Mouse (Mus musculus): ENCODE measurements around the gene Nnat. TPM values are rescaled to one million over a fixed set of nuclear protein-coding genes. Genes with fewer than 3 reads are reported as not detected.

Gene Nnat
- total RNA-seq (2015; ENCODE audit: low replicate concordance) (not detected in 2 replicates), total RNA-seq (2017; ENCODE audit: low replicate concordance) (not detected in 2 replicates)

GRCm38 (mm10) chr2:157559858-157560257 lies at the start of gene Nnat:
TSS of gene Nnat (plus strand) at chr2:157560078.
- no peak for ATAC-seq (replicated peaks; ENCODE audit: low FRiP score, poor library complexity, severe bottlenecking)

GRCm38 (mm10) chr2:157512859-157513258 lies 47.0 kb upstream of the Nnat start:
- no peak for ATAC-seq (replicated peaks; ENCODE audit: low FRiP score, poor library complexity, severe bottlenecking)

- no peak for ATAC-seq (replicated peaks; ENCODE audit: low FRiP score, poor library complexity, severe bottlenecking)
Measured at GRCm38 (mm10) chr2:157513737-157514208, 46.1 kb upstream of the Nnat start.

GRCm38 (mm10) chr2:157514353-157514752 lies 45.5 kb upstream of the Nnat start:
- no peak for ATAC-seq (replicated peaks; ENCODE audit: low FRiP score, poor library complexity, severe bottlenecking)

GRCm38 (mm10) chr2:157517526-157517925 lies 42.4 kb upstream of the Nnat start:
- no peak for ATAC-seq (replicated peaks; ENCODE audit: low FRiP score, poor library complexity, severe bottlenecking)

- ATAC-seq (replicated peaks; ENCODE audit: low FRiP score, poor library complexity, severe bottlenecking), result no peak
Measured at GRCm38 (mm10) chr2:157518451-157518850, 41.4 kb upstream of the Nnat start.

- ATAC-seq (replicated peaks; ENCODE audit: low FRiP score, poor library complexity, severe bottlenecking), result no peak; the same call in 1 of the 2 replicates
Measured at GRCm38 (mm10) chr2:157519452-157519851, 40.4 kb upstream of the Nnat start.

GRCm38 (mm10) chr2:157520496-157520895 lies 39.4 kb upstream of the Nnat start:
- ATAC-seq (replicated peaks; ENCODE audit: low FRiP score, poor library complexity, severe bottlenecking), result no peak

GRCm38 (mm10) chr2:157522556-157522955 lies 37.3 kb upstream of the Nnat start:
- no peak for ATAC-seq (replicated peaks; ENCODE audit: low FRiP score, poor library complexity, severe bottlenecking)

- no peak for ATAC-seq (replicated peaks; ENCODE audit: low FRiP score, poor library complexity, severe bottlenecking)
Measured at GRCm38 (mm10) chr2:157530056-157530955, 29.6 kb upstream of the Nnat start.

- ATAC-seq (replicated peaks; ENCODE audit: low FRiP score, poor library complexity, severe bottlenecking), result no peak
Measured at GRCm38 (mm10) chr2:157531681-157532426, 28.0 kb upstream of the Nnat start.

- ATAC-seq (replicated peaks; ENCODE audit: low FRiP score, poor library complexity, severe bottlenecking), result no peak
Measured at GRCm38 (mm10) chr2:157534163-157534562, 25.7 kb upstream of the Nnat start.

GRCm38 (mm10) chr2:157536476-157537081 lies 23.3 kb upstream of the Nnat start:
- no peak for ATAC-seq (replicated peaks; ENCODE audit: low FRiP score, poor library complexity, severe bottlenecking)

- no peak for ATAC-seq (replicated peaks; ENCODE audit: low FRiP score, poor library complexity, severe bottlenecking)
Measured at GRCm38 (mm10) chr2:157537118-157537517, 22.8 kb upstream of the Nnat start.

GRCm38 (mm10) chr2:157540073-157540952 lies 19.6 kb upstream of the Nnat start:
- ATAC-seq (replicated peaks; ENCODE audit: low FRiP score, poor library complexity, severe bottlenecking), result no peak

- ATAC-seq (replicated peaks; ENCODE audit: low FRiP score, poor library complexity, severe bottlenecking), result no peak
Measured at GRCm38 (mm10) chr2:157540953-157541569, 18.8 kb upstream of the Nnat start.

- no peak for ATAC-seq (replicated peaks; ENCODE audit: low FRiP score, poor library complexity, severe bottlenecking)
Measured at GRCm38 (mm10) chr2:157541631-157542030, 18.2 kb upstream of the Nnat start.

GRCm38 (mm10) chr2:157542415-157542814 lies 17.5 kb upstream of the Nnat start:
- ATAC-seq (replicated peaks; ENCODE audit: low FRiP score, poor library complexity, severe bottlenecking), result no peak

Data from erythroid progenitor cell, adult 5-6 weeks (primary cell).